Mouse (Mus musculus) cerebellum, adult 18-20 months (tissue): ENCODE data around the gene Lmbr1.
"Not testable (repeated sequence)": the region's sequence is repeated elsewhere in the genome, so short reads cannot be mapped to it uniquely, and the experiment has no call there.

Experiments
- DNase-seq, 2 experiments: peaks; one replicate each; pipeline ENCODE4 v3.0.0; 2021

Lmbr1 gene

GRCm38 (mm10) chr5:29378298-29379036, at the start of gene Lmbr1:
Gene Lmbr1 (minus strand): TSS chr5:29378390.
- DNase-seq, result peak; percentile 91 to 96

GRCm38 (mm10) chr5:29423330-29423729, 45.1 kb upstream of the Lmbr1 start:
- DNase-seq, result not testable (repeated sequence)

GRCm38 (mm10) chr5:29413041-29413440, 34.9 kb upstream of the Lmbr1 start:
- DNase-seq, result no peak

- no peak for DNase-seq
These were observed 32.7 kb upstream of the Lmbr1 start for GRCm38 (mm10) chr5:29410854-29411253.

GRCm38 (mm10) chr5:29398427-29398826, 20.2 kb upstream of the Lmbr1 start:
- no peak for DNase-seq

- DNase-seq, result peak; percentile 70 to 84
These were observed 11.0 kb upstream of the Lmbr1 start for GRCm38 (mm10) chr5:29388944-29389765.

GRCm38 (mm10) chr5:29388181-29388943, 10.2 kb upstream of the Lmbr1 start:
- DNase-seq, result no peak

- no peak for DNase-seq
These were observed 9.4 kb upstream of the Lmbr1 start for GRCm38 (mm10) chr5:29387591-29387990.

GRCm38 (mm10) chr5:29382776-29383175, 4.6 kb upstream of the Lmbr1 start:
- DNase-seq, result no peak

GRCm38 (mm10) chr5:29380091-29380490, 1.9 kb upstream of the Lmbr1 start:
- no peak for DNase-seq

- peak; percentile 50 to 63 for DNase-seq
These were observed 446 bp downstream of the Lmbr1 start for GRCm38 (mm10) chr5:29377590-29378297.

GRCm38 (mm10) chr5:29363511-29363910, 14.7 kb downstream of the Lmbr1 start:
- no peak for DNase-seq

GRCm38 (mm10) chr5:29335836-29336235, 42.4 kb downstream of the Lmbr1 start:
- no peak for DNase-seq

GRCm38 (mm10) chr5:29322503-29322902, 55.7 kb downstream of the Lmbr1 start:
- no peak for DNase-seq

GRCm38 (mm10) chr5:29309191-29309590, 69.0 kb downstream of the Lmbr1 start:
- no peak for DNase-seq

- peak; percentile 65 to 68 for DNase-seq
These were observed 85.0 kb downstream of the Lmbr1 start for GRCm38 (mm10) chr5:29293194-29293593.

- no peak for DNase-seq
These were observed 88.1 kb downstream of the Lmbr1 start for GRCm38 (mm10) chr5:29290110-29290509.

GRCm38 (mm10) chr5:29289703-29290102, 88.5 kb downstream of the Lmbr1 start:
- DNase-seq, result no peak

- peak in 1 of 2 experiments; percentile 11 for DNase-seq
These were observed 97.1 kb downstream of the Lmbr1 start for GRCm38 (mm10) chr5:29281081-29281480.

- DNase-seq, result no peak
These were observed 103.4 kb downstream of the Lmbr1 start for GRCm38 (mm10) chr5:29274746-29275145.

- no peak for DNase-seq
These were observed 104.8 kb downstream of the Lmbr1 start for GRCm38 (mm10) chr5:29273426-29273825.

GRCm38 (mm10) chr5:29270879-29271278, 107.3 kb downstream of the Lmbr1 start:
- DNase-seq, result no peak

- DNase-seq, result no peak
These were observed 124.3 kb downstream of the Lmbr1 start for GRCm38 (mm10) chr5:29253876-29254275.
